Comparison of ENCODE assay signal across 8 mouse cellular contexts in genomic region chr8:121832503-121832902, GRCm38 (mm10). TPM values are rescaled to one million over a fixed set of nuclear protein-coding genes. Genes with fewer than 3 reads are reported as not detected.
A peak's percentile ranks its signal among the peaks of the same experiment; 100 is the strongest.
DNase-seq lines count a peak whose midpoint lies in the region; ATAC-seq and TF ChIP-seq lines count a peak whose summit lies in the region.

No protein-coding gene starts in this region.

- H3K27ac ChIP-seq in forebrain, embryonic 14.5 days (ENCODE audit: low read depth, low read length) = no peak overlapping the region
- no peak overlapping the region for H3K27ac ChIP-seq in midbrain, embryonic 11.5 days (ENCODE audit: low read depth, low read length)
- no peak overlapping the region for H3K27ac ChIP-seq in stomach, postnatal 0 days (replicated peaks)

- H3K27me3 ChIP-seq in forebrain, embryonic 14.5 days (replicated peaks; ENCODE audit: control insufficient read depth, insufficient read depth, low read length) = no peaks in the 10 kb centered on the region
- no peaks in the 10 kb centered on the region for H3K27me3 ChIP-seq in midbrain, embryonic 11.5 days (ENCODE audit: control insufficient read depth, insufficient read depth, low read length)
- H3K27me3 ChIP-seq in stomach, postnatal 0 days (ENCODE audit: control insufficient read depth, insufficient read depth, low read length) = no peaks in the 10 kb centered on the region

- H3K4me1 ChIP-seq in forebrain, embryonic 14.5 days (ENCODE audit: control insufficient read depth, insufficient read depth, low read length) = peaks cover 8% of the 10 kb centered on the region
- peaks cover 7% of the 10 kb centered on the region for H3K4me1 ChIP-seq in midbrain, embryonic 11.5 days (ENCODE audit: control insufficient read depth, insufficient read depth, low read length)
- no peaks in the 10 kb centered on the region for H3K4me1 ChIP-seq in stomach, postnatal 0 days (replicated peaks; ENCODE audit: control insufficient read depth, insufficient read depth)

- peak; percentile 80 for TF ChIP-seq CTCF in stomach, postnatal 0 days (IDR thresholded peaks at IDR 0.05; ENCODE audit: low read depth)

- H3K4me3 ChIP-seq in forebrain, embryonic 14.5 days (ENCODE audit: low read depth, low read length) = no peak overlapping the region
- H3K4me3 ChIP-seq in midbrain, embryonic 11.5 days (ENCODE audit: low read depth, low read length) = no peak overlapping the region
- no peak overlapping the region for H3K4me3 ChIP-seq in stomach, postnatal 0 days (ENCODE audit: low read depth, low read length)

- TF ChIP-seq EP300 in stomach, postnatal 0 days (optimal IDR thresholded peaks at IDR 0.05) = no peak

- peak; percentile 54; the same call in 1 of the 2 replicates for ATAC-seq in forebrain, embryonic 14.5 days
- ATAC-seq in midbrain, embryonic 11.5 days (ENCODE audit: low FRiP score) = peak; percentile 61; the same call in 1 of the 2 replicates
- no peak for ATAC-seq in stomach, postnatal 0 days (ENCODE audit: low FRiP score, low TSS enrichment)

- no peak overlapping the region for H3K4me2 ChIP-seq in forebrain, embryonic 14.5 days (ENCODE audit: low read length)
- 0 out of 2 replicates have a peak overlapping the region, but pooled peaks have one; percentile 20 for H3K4me2 ChIP-seq in midbrain, embryonic 11.5 days
- H3K4me2 ChIP-seq in stomach, postnatal 0 days (replicated peaks; ENCODE audit: low read depth) = no peak overlapping the region

- no peaks in the 10 kb centered on the region for H3K9me3 ChIP-seq in forebrain, embryonic 14.5 days (replicated peaks; ENCODE audit: control insufficient read depth, low read length)
- H3K9me3 ChIP-seq in midbrain, embryonic 11.5 days (ENCODE audit: control insufficient read depth, low read length) = no peaks in the 10 kb centered on the region
- H3K9me3 ChIP-seq in stomach, postnatal 0 days (ENCODE audit: control insufficient read depth, low read length) = no peaks in the 10 kb centered on the region

- 21% methylated on average over 6 of the region's 6 CpGs for WGBS in forebrain, embryonic 14.5 days
- 18% methylated on average over 6 of the region's 6 CpGs for WGBS in midbrain, embryonic 11.5 days
- 11% methylated on average over 6 of the region's 6 CpGs for WGBS in stomach, postnatal 0 days

- intact Hi-C loops in left cerebral cortex, postnatal 36 days (cut with DNase I) = loop anchor here (5.0 kb wide), 1 partner anchor 115 kb away; no protein-coding TSS in a partner anchor

- peak; percentile 60 for DNase-seq in urinary bladder, postnatal 25 days (ENCODE audit: low spot score)
- no peak for DNase-seq in urinary bladder, postnatal 10 days (ENCODE audit: low spot score)
- peak; percentile 72 for DNase-seq in c-Kit-positive CD71-positive TER-119-negative erythroid progenitor cells, embryonic 14.5 days (ENCODE audit: low read depth)
- peak; percentile 87 for DNase-seq in forebrain, embryonic 14.5 days (ENCODE audit: low spot score)
- DNase-seq in hindlimb bud, embryonic 11.5 days (ENCODE audit: extremely low spot score, low read depth, low spot score) = peak; percentile 54
- peak; percentile 50 to 71 for DNase-seq in left cerebral cortex, postnatal 36 days (ENCODE audit: low spot score in 2 of 2)
- peak; percentile 97 for DNase-seq in midbrain, embryonic 11.5 days (ENCODE audit: low spot score, missing footprints)
- peak; percentile 67 for DNase-seq in stomach, postnatal 0 days (ENCODE audit: low spot score)

- no peaks in the 10 kb centered on the region for H3K36me3 ChIP-seq in forebrain, embryonic 14.5 days (ENCODE audit: control insufficient read depth, insufficient read depth, low read length)
- no peaks in the 10 kb centered on the region for H3K36me3 ChIP-seq in midbrain, embryonic 11.5 days (ENCODE audit: control insufficient read depth, insufficient read depth, low read length)
- H3K36me3 ChIP-seq in stomach, postnatal 0 days (ENCODE audit: control insufficient read depth, insufficient read depth, low read length) = no peaks in the 10 kb centered on the region

- H3K9ac ChIP-seq in forebrain, embryonic 14.5 days (ENCODE audit: low read length) = no peak overlapping the region
- H3K9ac ChIP-seq in midbrain, embryonic 11.5 days (ENCODE audit: low read length) = no peak overlapping the region
- H3K9ac ChIP-seq in stomach, postnatal 0 days (ENCODE audit: low read length) = no peak overlapping the region

RNA-seq across cellular contexts. Expression of gene Klhdc4, which starts 3.1 kb away (rescaled TPM):
- polyA plus RNA-seq in forebrain, embryonic 14.5 days (2014; fragmentation: Nextera tagmentation; extraction: Ambion mirVana) = 40.3 and 41.3 TPM in 2 replicates
- 10 to 100 TPM; 29.0 to 34.2 TPM for total RNA-seq in left cerebral cortex, postnatal 36 days (2021)
- 49.4 and 52.9 TPM in 2 replicates for polyA plus RNA-seq in midbrain, embryonic 11.5 days (2014; fragmentation: Nextera tagmentation; extraction: Ambion mirVana)
- polyA plus RNA-seq in stomach, postnatal 0 days (2015; fragmentation: Nextera tagmentation; extraction: Ambion mirVana) = 13.7 and 14.7 TPM in 2 replicates
